Mouse (Mus musculus): ENCODE data around the gene Pou3f1. TPM values are rescaled to one million over a fixed set of nuclear protein-coding genes. Genes with fewer than 3 reads are reported as not detected.
A peak's percentile ranks its signal among the peaks of the same experiment; 100 is the strongest.
"Not testable (repeated sequence)": the region's sequence is repeated elsewhere in the genome, so short reads cannot be mapped to it uniquely, and the experiment has no call there.

The Pou3f1 gene
- polyA plus RNA-seq, 1 experiment from 2014 or later, result 16.8 TPM

- not testable (repeated sequence) for ATAC-seq (replicated peaks); H3K9me3 ChIP-seq; H3K27ac ChIP-seq; H3K4me3 ChIP-seq; H3K9ac ChIP-seq; H3K36me3 ChIP-seq (replicated peaks)
- 0 out of 2 replicates have a peak overlapping the region, but pooled peaks have one; percentile 52 for H3K4me2 ChIP-seq
- H3K4me1 ChIP-seq, result peaks cover 24% of the 10 kb centered on the region
- peaks cover 21% of the 10 kb centered on the region for H3K27me3 ChIP-seq (replicated peaks)
- 36% methylated on average over 1 of the region's 1 CpGs for WGBS
Measured at GRCm38 (mm10) chr4:124708200-124708517, 51.6 kb downstream of the Pou3f1 start.

DNA sequence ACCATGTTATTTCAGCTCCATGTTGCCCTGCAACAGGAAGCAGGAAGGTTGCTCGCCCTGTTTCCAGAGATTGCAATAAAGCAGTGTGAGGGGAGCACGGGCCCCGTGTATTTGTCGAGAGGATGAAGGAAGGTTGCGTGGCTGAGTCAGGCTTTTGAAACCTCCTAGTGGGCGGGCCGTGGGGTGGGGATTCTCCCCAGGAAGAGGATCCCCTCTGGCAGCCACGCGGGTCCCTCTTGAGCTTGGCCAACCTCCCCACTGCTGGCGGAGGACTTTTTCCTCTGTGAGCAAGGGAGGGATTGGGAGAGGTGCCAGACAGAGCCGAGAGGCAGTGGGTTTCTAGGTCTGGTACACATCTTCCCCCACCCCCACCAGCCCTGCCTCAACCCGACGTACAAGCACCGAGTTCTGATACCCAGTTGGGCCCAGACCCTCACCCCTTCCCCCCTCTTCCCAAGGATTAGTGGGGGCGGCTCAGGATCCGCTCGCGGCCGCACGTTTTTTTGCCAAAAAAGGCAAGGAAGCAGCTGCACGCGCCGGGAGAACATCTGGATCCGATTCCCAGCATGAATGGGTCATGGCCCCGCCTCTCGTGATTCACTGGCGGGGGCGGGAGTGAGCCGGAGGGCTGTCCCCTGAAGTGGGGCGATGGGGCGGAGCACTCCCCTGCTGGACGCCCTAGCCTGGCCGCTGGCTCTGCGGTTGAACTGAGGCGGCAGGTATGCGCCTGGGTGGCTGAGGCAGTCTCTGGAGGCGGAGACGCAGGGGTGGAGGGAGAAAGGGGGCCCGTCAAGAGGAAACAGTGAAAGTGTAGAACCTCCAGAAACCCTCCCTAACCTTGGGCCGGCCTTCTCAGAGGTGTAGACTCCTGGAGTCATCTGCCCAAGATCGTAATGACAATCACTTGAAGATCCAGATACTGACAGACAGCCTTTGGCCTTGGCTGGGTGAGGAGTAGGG, 52.2 kb downstream of the Pou3f1 start:
- Histone ChIP-seq H3K4me3 (peak overlapping the region; percentile 25), H3K9me3 (no peaks in the 10 kb centered on the region), H3K27me3 (replicated peaks) (peaks cover 21% of the 10 kb centered on the region), H3K27ac (0 out of 2 replicates have a peak overlapping the region, but pooled peaks have one; percentile 11), H3K4me2 (peak overlapping the region; percentile 52), H3K4me1 (peaks cover 24% of the 10 kb centered on the region), H3K9ac (peak overlapping the region; percentile 22; the same call in 1 of the 2 replicates), H3K36me3 (replicated peaks) (no peaks in the 10 kb centered on the region)
- ATAC-seq (replicated peaks), result peak; percentile 54; the same call in 1 of the 2 replicates
- 3% methylated on average over 41 of the region's 41 CpGs for WGBS

GRCm38 (mm10) chr4:124709961-124710446, 53.4 kb downstream of the Pou3f1 start:
- Histone ChIP-seq H3K4me2 (peak overlapping the region; percentile 38), H3K9me3 (no peaks in the 10 kb centered on the region), H3K4me3 (peak overlapping the region; percentile 10), H3K27me3 (replicated peaks) (peaks cover 18% of the 10 kb centered on the region), H3K9ac (no peak overlapping the region), H3K4me1 (peaks cover 18% of the 10 kb centered on the region), H3K36me3 (replicated peaks) (no peaks in the 10 kb centered on the region), H3K27ac (no peak overlapping the region)
- ATAC-seq (replicated peaks), result no peak
- WGBS, result 3% methylated on average over 18 of the region's 18 CpGs

Other genes with a start within 250 kb of the Pou3f1 start
- gene 3100002H09Rik, start 46.0 kb upstream of the Pou3f1 start, polyA plus RNA-seq (2015; fragmentation: Nextera tagmentation; extraction: Ambion mirVana), result 0.98 and 1.3 TPM in 2 replicates
- 36.8 and 41.8 TPM in 2 replicates for gene Utp11, start 36.8 kb downstream of the Pou3f1 start, polyA plus RNA-seq (2015; fragmentation: Nextera tagmentation; extraction: Ambion mirVana)
- gene Fhl3, start 43.9 kb downstream of the Pou3f1 start, polyA plus RNA-seq (2015; fragmentation: Nextera tagmentation; extraction: Ambion mirVana), result 1.6 and 2.2 TPM in 2 replicates
- gene Sf3a3, start 58.0 kb downstream of the Pou3f1 start, polyA plus RNA-seq (2015; fragmentation: Nextera tagmentation; extraction: Ambion mirVana), result 110 and 112 TPM in 2 replicates
- gene Inpp5b, start 85.0 kb downstream of the Pou3f1 start, polyA plus RNA-seq (2015; fragmentation: Nextera tagmentation; extraction: Ambion mirVana), result 22.4 and 29.1 TPM in 2 replicates
- gene Mtf1, start 145.3 kb downstream of the Pou3f1 start, polyA plus RNA-seq (2015; fragmentation: Nextera tagmentation; extraction: Ambion mirVana), result 13.7 and 16.0 TPM in 2 replicates
- 49.2 and 50.5 TPM in 2 replicates for gene Yrdc, start 193.9 kb downstream of the Pou3f1 start, polyA plus RNA-seq (2015; fragmentation: Nextera tagmentation; extraction: Ambion mirVana)
- gene 1110065P20Rik, start 194.4 kb downstream of the Pou3f1 start, polyA plus RNA-seq (2015; fragmentation: Nextera tagmentation; extraction: Ambion mirVana), result 94.8 and 95.8 TPM in 2 replicates
- 13.8 and 14.2 TPM in 2 replicates for gene Maneal, start 205.4 kb downstream of the Pou3f1 start, polyA plus RNA-seq (2015; fragmentation: Nextera tagmentation; extraction: Ambion mirVana)
- 16.1 and 16.3 TPM in 2 replicates for gene Epha10, start 224.1 kb downstream of the Pou3f1 start, polyA plus RNA-seq (2015; fragmentation: Nextera tagmentation; extraction: Ambion mirVana)